Comparison of ENCODE assay signal across 24 mouse cellular contexts in genomic region chr17:55590838-55591237, GRCm38 (mm10). TPM values are rescaled to one million over a fixed set of nuclear protein-coding genes. Genes with fewer than 3 reads are reported as not detected.
"Had no signal": no experiment of that assay in that cellular context is flagged by ENCODE, and none has a peak within 500 bp of the region (broad histone marks: within the 10 kb centered on the region; RNA-seq: fewer than 3 reads in every experiment).

No protein-coding gene starts in this region.

- H3K9me3 ChIP-seq: neural tube, embryonic 13.5 days; neural tube, embryonic 15.5 days; stomach, embryonic 15.5 days had no signal

- H3K4me1 ChIP-seq: neural tube, embryonic 13.5 days; neural tube, embryonic 15.5 days; stomach, embryonic 15.5 days had no signal

- H3K4me2 ChIP-seq: neural tube, embryonic 13.5 days; neural tube, embryonic 15.5 days; stomach, embryonic 15.5 days had no signal

- DNase-seq: retina, postnatal 1 day; right cerebral cortex, adult 18-20 months; right cerebral cortex, postnatal 14 days; right cerebral cortex, postnatal 25 days; right cerebral cortex, postnatal 4 days; spleen, adult 18-20 months; thymus, adult 18-20 months; thymus, adult 2 months; thymus, postnatal 14 days; thymus, postnatal 25 days; thymus, postnatal 36 days; thymus, postnatal 4 days had no signal

- H3K4me3 ChIP-seq: neural tube, embryonic 13.5 days; neural tube, embryonic 15.5 days; stomach, embryonic 15.5 days had no signal

- H3K27ac ChIP-seq: neural tube, embryonic 13.5 days; neural tube, embryonic 15.5 days; stomach, embryonic 15.5 days; stomach, postnatal 0 days had no signal

- H3K9ac ChIP-seq: neural tube, embryonic 13.5 days; neural tube, embryonic 15.5 days; stomach, embryonic 15.5 days had no signal

- H3K27me3 ChIP-seq: neural tube, embryonic 13.5 days; neural tube, embryonic 15.5 days; stomach, embryonic 15.5 days had no signal

- H3K36me3 ChIP-seq: neural tube, embryonic 13.5 days; neural tube, embryonic 15.5 days; stomach, embryonic 15.5 days had no signal

RNA-seq across cellular contexts. Expression of gene Vmn2r118, which starts 34.2 kb away (rescaled TPM):
- total RNA-seq: neutrophil, adult 5-6 weeks had no signal
- polyA plus RNA-seq: neural tube, embryonic 13.5 days; neural tube, embryonic 14.5 days; neural tube, embryonic 15.5 days; small intestine, adult 2 months; spleen, adult 2 months; stomach, embryonic 14.5 days; stomach, embryonic 15.5 days; stomach, embryonic 16.5 days; stomach, postnatal 0 days; thymus, adult 2 months; thymus, postnatal 0 days; urinary bladder, adult 2 months had no signal
